Mouse (Mus musculus) neural tube, embryonic 11.5 days (tissue): ENCODE data around the gene Aldoart2. TPM values are rescaled to one million over a fixed set of nuclear protein-coding genes. Genes with fewer than 3 reads are reported as not detected.
"Not testable (repeated sequence)": the region's sequence is repeated elsewhere in the genome, so short reads cannot be mapped to it uniquely, and the experiment has no call there.

Source experiments
- ATAC-seq: fragments of 200-750 bp; cut with Nextera tagmentation; 2 replicates; pipeline ENCODE4 v1.8.0; 2017; ENCODE audit warnings: moderate number of reproducible peaks, mild to moderate bottlenecking, moderate TSS enrichment, moderate library complexity; ENCODE audit not compliant: insufficient read depth, low FRiP score, low TSS enrichment
- DNase-seq: peaks from one replicate; pipeline ENCODE4 v3.0.0-alpha.2; 2015; ENCODE audit warnings: low spot score
- H3K27ac ChIP-seq: fragments of 300-500 bp; sonication (generic); 2 replicates; pipeline ENCODE4 v1.5.1; 2014; ENCODE audit warnings: low read depth, mild to moderate bottlenecking, low read length
- H3K27me3 ChIP-seq: fragments of 300-500 bp; sonication (generic); 2 replicates; pipeline ENCODE4 v1.6.1; 2014; ENCODE audit warnings: mild to moderate bottlenecking, low read length, mixed read lengths; ENCODE audit not compliant: control insufficient read depth, insufficient read depth
- H3K36me3 ChIP-seq: fragments of 300-500 bp; sonication (generic); 2 replicates; pipeline ENCODE4 v1.6.1; 2014; ENCODE audit warnings: mild to moderate bottlenecking, low read length, moderate library complexity, mixed read lengths; ENCODE audit not compliant: control insufficient read depth, insufficient read depth
- H3K4me1 ChIP-seq: fragments of 300-500 bp; sonication (generic); 2 replicates; pipeline ENCODE4 v1.6.1; 2014; ENCODE audit warnings: low read length, mixed read lengths; ENCODE audit not compliant: control insufficient read depth, insufficient read depth
- H3K4me2 ChIP-seq: fragments of 300-500 bp; sonication (generic); 2 replicates; pipeline ENCODE4 v1.6.1; 2014; ENCODE audit warnings: low read depth, mild to moderate bottlenecking, moderate library complexity
- H3K4me3 ChIP-seq: fragments of 300-500 bp; sonication (generic); 2 replicates; pipeline ENCODE4 v1.5.1; 2014; ENCODE audit warnings: low read depth, low read length
- H3K9ac ChIP-seq: fragments of 300-500 bp; sonication (generic); 2 replicates; pipeline ENCODE4 v1.6.1; 2014; ENCODE audit warnings: mild to moderate bottlenecking, low read length
- H3K9me3 ChIP-seq: fragments of 300-500 bp; sonication (generic); 2 replicates; pipeline ENCODE4 v1.6.1; 2016; ENCODE audit warnings: low read length; ENCODE audit not compliant: control insufficient read depth
- WGBS: fragments of 180-500 bp; shearing (Covaris S2); extraction: QIAGEN DNeasy Blood & Tissue Kit; methylation state at CpG from one replicate; pipeline ENCODE4 v1.1.7; 2014; 5-methylcytosine and 5-hydroxymethylcytosine counted together
- polyA plus RNA-seq: library from polyadenylated mRNA; unstranded; fragments of >200 nt; fragmentation: Nextera tagmentation; extraction: Ambion mirVana; gene quantifications from 2 replicates; pipeline ENCODE4 v1.2.1, GENCODE M21; 2014

The Aldoart2 gene
- polyA plus RNA-seq, 1 experiment from 2014 or later, result 0.19 TPM

DNA sequence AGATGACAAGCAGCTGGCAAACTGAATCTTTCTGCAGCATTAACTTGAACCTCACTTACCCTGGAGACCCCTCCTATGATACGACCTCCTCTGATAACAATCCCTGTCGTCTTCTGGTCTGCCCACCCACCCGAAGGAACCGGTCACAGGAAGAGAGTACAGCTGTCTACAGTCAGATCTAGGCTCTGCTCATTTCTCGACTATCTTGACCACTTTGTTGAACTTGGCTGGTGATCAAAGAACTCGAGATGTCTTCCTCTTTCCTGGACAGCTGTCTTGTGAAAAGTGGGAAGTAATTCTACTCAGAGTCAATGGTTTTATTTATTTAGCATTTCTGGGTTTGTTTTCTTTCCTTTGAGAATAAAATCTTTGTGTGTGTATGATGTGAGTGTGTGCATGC lies 4.6 kb downstream of the Aldoart2 start:
- Histone ChIP-seq H3K9me3 (no peaks in the 10 kb centered on the region), H3K4me1 (no peaks in the 10 kb centered on the region), H3K36me3 (no peaks in the 10 kb centered on the region), H3K4me2 (no peak overlapping the region), H3K27ac (no peak overlapping the region), H3K27me3 (no peaks in the 10 kb centered on the region), H3K4me3 (no peak overlapping the region), H3K9ac (no peak overlapping the region)
- ATAC-seq (no peak), DNase-seq (no peak)
- 81% methylated on average over 6 of the region's 6 CpGs for WGBS

DNA sequence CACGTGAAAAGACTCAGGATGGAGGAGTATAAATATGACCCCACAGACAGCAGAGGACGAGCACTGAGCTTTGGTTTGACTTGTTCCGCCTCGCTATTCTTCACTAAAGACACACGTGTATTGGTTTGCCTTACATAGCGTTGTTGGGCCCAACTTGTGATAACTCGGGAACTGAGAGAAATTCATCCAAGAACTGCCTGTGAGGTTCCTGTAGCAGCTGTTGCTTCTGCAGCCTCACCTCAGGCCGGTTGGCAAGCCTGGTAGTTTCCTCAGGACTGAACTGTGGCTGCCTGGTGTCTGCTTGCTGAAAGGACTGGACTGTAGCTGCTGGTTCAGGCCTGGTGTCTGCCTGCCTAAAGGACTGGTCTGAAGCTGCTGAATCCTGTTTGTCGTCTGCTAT lies 5.6 kb downstream of the Aldoart2 start:
- Histone ChIP-seq H3K4me1 (no peaks in the 10 kb centered on the region), H3K36me3 (no peaks in the 10 kb centered on the region), H3K9me3 (no peaks in the 10 kb centered on the region), H3K4me3 (no peak overlapping the region), H3K27me3 (no peaks in the 10 kb centered on the region), H3K9ac (no peak overlapping the region), H3K4me2 (no peak overlapping the region), H3K27ac (no peak overlapping the region)
- 90% methylated on average over 9 of the region's 9 CpGs for WGBS
- no peak for ATAC-seq
- DNase-seq, result no peak

DNA sequence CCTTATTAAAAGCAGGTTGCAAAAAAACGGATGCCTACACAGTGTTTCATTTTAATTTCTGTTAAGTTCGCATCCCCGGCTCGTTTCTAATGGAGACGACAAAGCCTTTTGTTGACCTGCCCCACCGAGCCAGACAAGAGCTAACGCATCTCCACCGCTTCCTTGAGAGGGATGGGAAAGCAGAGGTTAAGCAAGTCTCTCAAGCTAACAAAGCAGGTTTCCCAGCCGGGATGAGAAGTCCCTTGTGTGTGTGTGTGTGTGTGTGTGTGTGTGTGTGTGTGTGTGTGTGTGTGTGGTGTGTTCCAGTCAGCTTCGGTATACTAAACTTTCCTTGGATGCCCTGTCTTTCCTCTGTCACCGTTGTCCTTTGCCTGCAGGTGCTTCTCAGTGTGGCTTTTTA lies 6.1 kb downstream of the Aldoart2 start:
- DNase-seq (no peak), ATAC-seq (no peak)
- H3K27ac ChIP-seq, result no peak overlapping the region
- no peaks in the 10 kb centered on the region for H3K4me1 ChIP-seq
- H3K4me3 ChIP-seq, result no peak overlapping the region
- no peaks in the 10 kb centered on the region for H3K9me3 ChIP-seq
- no peak overlapping the region for H3K4me2 ChIP-seq
- H3K9ac ChIP-seq, result no peak overlapping the region
- H3K27me3 ChIP-seq, result no peaks in the 10 kb centered on the region
- 82% methylated on average over 11 of the region's 11 CpGs for WGBS
- no peaks in the 10 kb centered on the region for H3K36me3 ChIP-seq

DNA sequence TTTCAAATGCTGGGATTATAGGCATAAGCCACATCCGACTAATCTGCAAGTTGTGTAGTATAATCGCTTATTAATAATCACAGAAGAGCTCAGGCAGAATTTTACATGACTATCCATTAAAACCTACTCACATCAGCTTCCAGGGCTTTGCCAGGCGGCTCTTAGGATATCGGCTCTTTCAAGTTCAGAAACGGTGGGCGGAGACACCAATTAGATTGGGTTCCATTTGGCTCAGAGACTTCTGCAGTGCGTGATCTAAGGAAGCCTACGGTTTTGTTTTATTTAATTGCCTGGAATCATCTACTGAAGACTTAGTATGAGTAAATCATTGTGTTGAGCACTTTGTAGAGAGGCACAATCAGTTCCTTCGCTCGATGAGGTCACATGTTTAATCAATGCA lies 6.6 kb downstream of the Aldoart2 start:
- no peak overlapping the region for H3K9ac ChIP-seq
- no peaks in the 10 kb centered on the region for H3K36me3 ChIP-seq
- no peaks in the 10 kb centered on the region for H3K4me1 ChIP-seq
- 86% methylated on average over 10 of the region's 10 CpGs for WGBS
- H3K4me2 ChIP-seq, result no peak overlapping the region
- H3K27ac ChIP-seq, result no peak overlapping the region
- no peaks in the 10 kb centered on the region for H3K27me3 ChIP-seq
- no peak for DNase-seq
- no peak for ATAC-seq
- H3K9me3 ChIP-seq, result no peaks in the 10 kb centered on the region
- H3K4me3 ChIP-seq, result no peak overlapping the region

DNA sequence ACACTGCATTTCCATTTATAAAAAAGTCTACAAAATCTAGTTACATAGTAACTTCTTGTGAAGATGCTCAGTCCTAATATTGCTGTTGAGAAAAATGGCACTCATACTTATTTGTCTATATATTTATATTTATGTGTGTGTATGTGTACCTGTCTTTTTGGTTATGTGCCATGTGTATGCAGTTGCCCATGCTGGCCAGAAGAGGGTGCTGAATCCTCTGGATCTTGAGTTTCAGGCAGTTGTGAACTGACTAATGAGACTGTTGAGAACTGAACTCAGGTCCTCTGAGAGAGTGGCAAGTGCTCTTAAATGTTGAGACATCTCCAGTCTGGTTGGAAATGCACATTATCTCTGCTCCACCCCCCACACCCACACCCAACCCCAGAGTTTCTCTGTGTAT lies 8.1 kb downstream of the Aldoart2 start:
- H3K27ac ChIP-seq, result no peak overlapping the region
- H3K9ac ChIP-seq, result no peak overlapping the region
- DNase-seq (no peak), ATAC-seq (no peak)
- no peak overlapping the region for H3K4me2 ChIP-seq
- no peaks in the 10 kb centered on the region for H3K27me3 ChIP-seq
- no peaks in the 10 kb centered on the region for H3K9me3 ChIP-seq
- no peak overlapping the region for H3K4me3 ChIP-seq
- H3K36me3 ChIP-seq, result no peaks in the 10 kb centered on the region
- H3K4me1 ChIP-seq, result no peaks in the 10 kb centered on the region

DNA sequence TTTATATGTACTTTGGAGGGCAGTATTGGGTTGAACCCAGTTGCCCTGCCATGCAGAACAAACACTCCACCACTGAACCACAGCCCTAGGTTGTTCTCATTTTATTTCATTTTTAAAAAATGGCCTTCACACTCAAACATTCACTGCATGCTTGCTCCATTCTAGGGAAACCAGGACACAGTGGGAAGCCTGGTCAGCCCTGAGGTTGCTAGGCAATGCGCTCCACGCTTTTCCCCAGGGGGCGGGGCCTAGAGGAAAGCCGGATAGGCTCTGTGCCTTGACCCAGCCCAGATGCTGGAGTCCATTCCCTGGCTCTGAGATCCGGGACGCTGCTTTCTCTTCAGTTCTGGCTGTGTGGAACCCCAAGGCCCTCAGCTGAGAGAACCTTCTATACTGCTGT lies 8.8 kb downstream of the Aldoart2 start:
- Histone ChIP-seq H3K27ac (no peak overlapping the region), H3K4me2 (no peak overlapping the region), H3K9ac (no peak overlapping the region), H3K4me3 (no peak overlapping the region), H3K27me3 (no peaks in the 10 kb centered on the region), H3K36me3 (no peaks in the 10 kb centered on the region), H3K9me3 (no peaks in the 10 kb centered on the region), H3K4me1 (no peaks in the 10 kb centered on the region)
- peak; percentile 67; the same call in 1 of the 2 replicates for ATAC-seq
- peak; percentile 61 for DNase-seq
- 9% methylated on average over 6 of the region's 6 CpGs for WGBS

DNA sequence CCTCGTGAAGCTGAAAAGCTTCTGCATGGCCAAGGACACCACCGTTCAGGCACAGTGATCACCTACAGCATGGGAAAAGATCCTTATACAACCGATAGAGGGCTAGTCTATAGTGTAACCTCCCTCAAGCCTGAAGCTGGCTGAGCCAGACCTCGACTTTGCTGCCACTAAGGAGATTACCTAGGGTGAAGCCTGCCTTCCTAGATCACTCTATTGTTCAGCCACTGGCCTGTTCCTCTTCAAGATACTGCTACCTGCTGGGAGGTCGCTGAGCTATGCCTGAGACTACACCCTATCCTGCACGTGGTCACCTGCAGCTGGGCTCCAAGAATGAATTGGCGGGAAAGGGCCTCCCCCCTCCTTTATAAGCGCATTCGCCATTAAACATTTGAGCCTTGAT lies 21.9 kb downstream of the Aldoart2 start:
- H3K4me3 ChIP-seq, ATAC-seq, H3K9ac ChIP-seq, H3K4me2 ChIP-seq, H3K9me3 ChIP-seq, DNase-seq, H3K27ac ChIP-seq, H3K36me3 ChIP-seq, H3K27me3 ChIP-seq, H3K4me1 ChIP-seq: not testable (repeated sequence)
- 59% methylated on average over 9 of the region's 9 CpGs for WGBS

DNA sequence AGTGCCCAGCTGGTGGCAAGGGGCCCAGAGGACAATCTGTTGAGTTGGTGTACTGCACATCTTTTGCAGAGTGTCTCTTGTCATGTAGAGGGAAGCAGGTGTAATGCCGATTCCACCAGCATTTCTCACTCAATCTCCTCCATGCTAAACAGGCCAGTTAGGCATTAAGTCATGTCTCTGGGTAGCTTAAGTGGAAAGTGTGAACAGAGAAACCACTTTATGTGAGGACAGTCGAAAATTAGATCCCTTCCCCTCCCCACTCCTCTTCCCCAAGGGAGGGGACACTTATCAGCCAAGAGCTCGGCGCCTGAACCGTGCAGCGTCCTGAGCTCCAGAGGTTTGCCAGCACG lies 33.5 kb downstream of the Aldoart2 start:
- Histone ChIP-seq H3K9ac (no peak overlapping the region), H3K27me3 (peaks cover 48% of the 10 kb centered on the region), H3K4me3 (peak overlapping the region; percentile 48), H3K4me2 (peak overlapping the region; percentile 79), H3K4me1 (peaks cover 16% of the 10 kb centered on the region), H3K27ac (no peak overlapping the region), H3K9me3 (no peaks in the 10 kb centered on the region), H3K36me3 (no peaks in the 10 kb centered on the region)
- no peak for DNase-seq
- 0 out of 2 replicates have a peak, but pooled peaks have one; percentile 5 for ATAC-seq
- WGBS, result 6% methylated on average over 7 of the region's 7 CpGs

DNA sequence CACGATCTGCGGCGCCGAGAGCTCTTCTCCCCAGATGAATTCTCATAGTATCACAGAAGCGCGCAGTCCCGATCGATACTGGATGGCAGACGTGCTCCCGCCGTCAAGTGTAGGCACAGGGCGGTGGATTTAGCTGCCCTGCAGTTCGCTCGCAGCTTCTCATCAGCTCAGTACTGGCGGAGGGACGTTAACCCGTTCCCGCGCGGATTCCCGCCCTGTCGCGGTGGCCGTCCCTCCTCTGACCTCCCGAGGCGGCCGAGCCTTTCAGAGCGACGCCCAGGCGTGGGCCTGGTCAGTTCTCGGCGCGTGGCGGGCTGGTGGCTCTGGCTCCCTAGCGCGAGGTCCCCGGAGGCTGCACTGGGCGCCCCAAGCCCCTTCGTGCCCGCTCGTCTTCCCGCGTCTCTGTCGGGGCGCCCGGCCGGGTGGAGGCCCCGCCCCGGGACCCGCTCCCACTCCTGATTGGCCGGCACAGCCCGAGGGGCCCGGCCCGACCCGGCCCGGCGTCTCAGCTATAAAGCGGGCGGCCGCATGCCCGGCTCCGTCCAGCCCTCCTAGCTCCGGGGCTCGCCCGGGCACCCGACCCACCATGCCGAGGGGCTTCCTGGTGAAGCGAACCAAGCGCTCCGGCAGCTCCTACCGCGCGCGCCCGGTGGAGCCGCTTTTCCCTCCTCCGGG lies 34.0 kb downstream of the Aldoart2 start, which contains the start of gene Insm2:
Gene Insm2, plus strand, starts transcription at position 541 of the 675 bp plus-strand sequence.
- ATAC-seq, result peak; percentile 54
- H3K9me3 ChIP-seq, result no peaks in the 10 kb centered on the region
- no peak within 1 kb of the TSS for H3K27ac ChIP-seq
- peaks cover 16% of the 10 kb centered on the region for H3K4me1 ChIP-seq
- H3K27me3 ChIP-seq, result peaks cover 48% of the 10 kb centered on the region
- peak within 1 kb of the TSS; percentile 48 for H3K4me3 ChIP-seq
- H3K36me3 ChIP-seq, result no peaks in the 10 kb centered on the region
- under 1% methylated on average over 57 of the region's 77 CpGs for WGBS
- H3K9ac ChIP-seq, result peak within 1 kb of the TSS; percentile 15; the same call in 1 of the 2 replicates
- DNase-seq, result peak; percentile 47
- peak within 1 kb of the TSS; percentile 79 for H3K4me2 ChIP-seq
